Mouse (Mus musculus) T-cell, adult 2 months (primary cell): ENCODE results near the gene Hcls1.

Experiments
- DNase-seq: peaks from one replicate; pipeline ENCODE4 v3.0.0; 2022; ENCODE audit warnings: low spot score

The Hcls1 gene

GRCm38 (mm10) chr16:36934841-36935620 lies at the start of gene Hcls1:
Gene Hcls1 (plus strand): TSS chr16:36934983.
- peak; percentile 74 for DNase-seq

GRCm38 (mm10) chr16:36885912-36886311 lies 48.9 kb upstream of the Hcls1 start:
- no peak for DNase-seq

GRCm38 (mm10) chr16:36887546-36887945 lies 47.2 kb upstream of the Hcls1 start:
- no peak for DNase-seq

- DNase-seq: no peak
Observed at GRCm38 (mm10) chr16:36890559-36890958, 44.2 kb upstream of the Hcls1 start.

GRCm38 (mm10) chr16:36891415-36891814 lies 43.4 kb upstream of the Hcls1 start:
- no peak for DNase-seq

GRCm38 (mm10) chr16:36893317-36893716 lies 41.5 kb upstream of the Hcls1 start:
- DNase-seq: no peak

- DNase-seq: no peak
Observed at GRCm38 (mm10) chr16:36896712-36897111, 38.1 kb upstream of the Hcls1 start.

GRCm38 (mm10) chr16:36903156-36903555 lies 31.6 kb upstream of the Hcls1 start:
- no peak for DNase-seq

- DNase-seq: no peak
Observed at GRCm38 (mm10) chr16:36911909-36912308, 22.9 kb upstream of the Hcls1 start.

GRCm38 (mm10) chr16:36912311-36912710 lies 22.5 kb upstream of the Hcls1 start:
- DNase-seq: no peak

GRCm38 (mm10) chr16:36914195-36914594 lies 20.6 kb upstream of the Hcls1 start:
- no peak for DNase-seq

- no peak for DNase-seq
Observed at GRCm38 (mm10) chr16:36918505-36918904, 16.3 kb upstream of the Hcls1 start.

- DNase-seq: no peak
Observed at GRCm38 (mm10) chr16:36920410-36920809, 14.4 kb upstream of the Hcls1 start.

GRCm38 (mm10) chr16:36921067-36921613 lies 13.6 kb upstream of the Hcls1 start:
- no peak for DNase-seq

- peak; percentile 51 for DNase-seq
Observed at GRCm38 (mm10) chr16:36921980-36922379, 12.8 kb upstream of the Hcls1 start.

- DNase-seq: no peak
Observed at GRCm38 (mm10) chr16:36924312-36924711, 10.5 kb upstream of the Hcls1 start.

- no peak for DNase-seq
Observed at GRCm38 (mm10) chr16:36925351-36925750, 9.4 kb upstream of the Hcls1 start.

GRCm38 (mm10) chr16:36925797-36926196 lies 9.0 kb upstream of the Hcls1 start:
- DNase-seq: no peak

- DNase-seq: no peak
Observed at GRCm38 (mm10) chr16:36926514-36927447, 8.0 kb upstream of the Hcls1 start.

GRCm38 (mm10) chr16:36927495-36928105 lies 7.2 kb upstream of the Hcls1 start:
- DNase-seq: peak; percentile 81

GRCm38 (mm10) chr16:36928106-36928500 lies 6.7 kb upstream of the Hcls1 start:
- DNase-seq: no peak

GRCm38 (mm10) chr16:36929216-36929615 lies 5.6 kb upstream of the Hcls1 start:
- DNase-seq: no peak
